Mouse (Mus musculus) bone marrow, adult 2 months (tissue): ENCODE measurements at regions not wholly inside any gene's neighbourhood (a gene's known extent, or its start where the extent isn't known, plus 50 kb on each side); places are given as distances from the start of the nearest gene placed in this dataset.

Source experiments
- CTCF ChIP-seq: fragments of 200-500 bp; IDR thresholded peaks from 2 replicates; pipeline ENCODE4 v1.5.1; 2011; ENCODE audit warnings: low read length, control low read depth; ENCODE audit not compliant: control insufficient read depth, insufficient read depth
- POLR2A ChIP-seq: fragments of 200-500 bp; IDR thresholded peaks from 2 replicates; pipeline ENCODE4 v1.6.1; 2011; ENCODE audit warnings: low read depth, mild to moderate bottlenecking, control low read depth, low read length, borderline replicate concordance; ENCODE audit not compliant: control insufficient read depth

DNA sequence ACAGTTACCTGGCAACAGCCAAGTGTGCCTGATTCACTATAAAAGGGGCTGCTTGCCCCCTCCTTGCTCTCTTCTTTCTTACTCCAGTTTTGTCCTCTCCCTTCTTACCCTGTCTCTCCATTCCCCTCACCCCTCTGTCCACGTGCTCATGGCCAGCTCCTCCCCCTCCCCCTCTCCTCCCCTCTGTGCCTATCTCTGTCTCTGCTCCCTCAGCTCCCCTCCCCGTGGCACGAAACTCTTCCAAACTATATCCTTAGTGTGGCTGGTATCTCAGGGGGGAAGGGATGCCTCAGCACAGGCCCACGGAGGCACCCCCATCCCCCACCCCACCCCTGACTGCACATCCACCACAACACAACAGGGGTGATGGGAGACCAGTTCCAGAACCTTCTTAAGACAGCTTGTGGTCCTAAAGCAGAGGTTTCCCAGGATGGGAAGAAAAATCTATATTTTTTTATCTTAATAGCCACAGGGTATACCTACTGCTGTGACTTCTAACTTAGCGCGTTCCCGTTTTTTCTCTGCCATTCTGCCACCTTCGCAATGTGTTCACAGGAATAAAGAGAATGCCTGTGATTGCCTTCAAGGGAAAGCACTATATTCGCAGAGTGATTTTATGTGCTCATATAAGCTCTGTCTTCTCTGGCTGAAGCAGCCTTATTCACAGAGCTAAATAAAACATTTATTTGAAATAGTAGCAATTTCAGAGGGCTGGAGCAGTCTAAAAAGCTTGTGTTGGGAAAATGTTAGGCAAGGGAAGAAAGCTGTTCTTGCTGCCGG is 69.1 kb upstream of the Serp2 start:
- TF ChIP-seq CTCF: no peak
- TF ChIP-seq POLR2A: no peak
